In genomic region chr9:78769168-78769567, GRCm38 (mm10) we compare ENCODE assay signal across 8 mouse cellular contexts.
A peak's percentile ranks its signal among the peaks of the same experiment; 100 is the strongest.
DNase-seq lines count a peak whose midpoint lies in the region; TF ChIP-seq lines count a peak whose summit lies in the region.

No protein-coding gene starts in this region.

- intact Hi-C loops in left cerebral cortex, adult 2 months (cut with DNase I) = no loop called here

- no peak overlapping the region for H3K9ac ChIP-seq in MEL (ENCODE audit: control insufficient read depth, low read depth, low read length, poor library complexity, severe bottlenecking)

- peak; percentile 58 for TF ChIP-seq RAD21 in MEL (IDR thresholded peaks at IDR 0.05; ENCODE audit: low read depth, low read length)

- H3K9me3 ChIP-seq in MEL (replicated peaks; ENCODE audit: insufficient read depth, low read length) = no peaks in the 10 kb centered on the region

- H3K36me3 ChIP-seq in MEL (ENCODE audit: control insufficient read depth in 1 of 2, insufficient read depth in 2 of 2, low read length in 2 of 2) = no peaks in the 10 kb centered on the region

- H3K4me3 ChIP-seq in left cerebral cortex, adult 2 months = no peak overlapping the region
- no peak overlapping the region for H3K4me3 ChIP-seq in MEL (ENCODE audit: control insufficient read depth in 1 of 2, insufficient read depth in 1 of 2, low read depth in 2 of 2, low read length in 2 of 2)

- no peaks in the 10 kb centered on the region for H3K79me2 ChIP-seq in MEL (ENCODE audit: control insufficient read depth, insufficient read depth, low read length, poor library complexity)

- TF ChIP-seq EP300 in MEL (IDR thresholded peaks at IDR 0.05; ENCODE audit: low read depth in 1 of 2, low read length in 2 of 2) = no peak

- peak; percentile 14 for DNase-seq in cerebellum, adult 8-10 months
- DNase-seq in cerebellum, adult 9-11 months = no peak
- no peak for DNase-seq in left cerebral cortex, adult 2 months (ENCODE audit: extremely low spot score in 1 of 2, low spot score in 2 of 2)
- DNase-seq in left cerebral cortex, adult 8-10 months (ENCODE audit: low spot score in 2 of 2) = no peak
- peak; percentile 40 for DNase-seq in MEL (ENCODE audit: low read depth, low spot score)
- peak; percentile 25 to 64 for DNase-seq in kidney, postnatal 36 days
- DNase-seq in yolk sac, embryonic 10.5 days (ENCODE audit: low spot score) = peak; percentile 9
- no peak for DNase-seq in heart, adult 11 months

- no peaks in the 10 kb centered on the region for H3K4me1 ChIP-seq in MEL (ENCODE audit: control insufficient read depth in 1 of 2, insufficient read depth in 2 of 2, low read length in 2 of 2)

- no peak for TF ChIP-seq POLR2A in MEL (IDR thresholded peaks at IDR 0.05; ENCODE audit: control insufficient read depth in 1 of 2, insufficient read depth in 1 of 2, low read depth in 1 of 2, low read length in 2 of 2, poor library complexity in 1 of 2)

- H3K27ac ChIP-seq in left cerebral cortex, adult 2 months = no peak overlapping the region
- H3K27ac ChIP-seq in MEL (ENCODE audit: control insufficient read depth, low read depth, low read length) = no peak overlapping the region

- peak; percentile 61 for TF ChIP-seq CTCF in left cerebral cortex, adult 2 months (IDR thresholded peaks at IDR 0.05)
- TF ChIP-seq CTCF in MEL (IDR thresholded peaks at IDR 0.05 in 2 of 3, conservative IDR thresholded peaks at IDR 0.05 in 1 of 3; ENCODE audit: control insufficient read depth in 1 of 3, insufficient read depth in 1 of 3, low read depth in 2 of 3, low read length in 3 of 3, poor library complexity in 1 of 3, severe bottlenecking in 1 of 3) = peak; percentile 13 to 54 (median 21); a peak in 3 of 6 replicates

- H3K27me3 ChIP-seq in MEL (ENCODE audit: control insufficient read depth in 1 of 2, insufficient read depth in 2 of 2, low read length in 2 of 2) = no peaks in the 10 kb centered on the region; a peak in 1 of 4 replicates

TF ChIP-seq in MEL, 35 proteins besides CTCF, POLR2A, EP300 and RAD21:
- peak; percentile 69 for TF ChIP-seq SMC3 (IDR thresholded peaks at IDR 0.05; ENCODE audit: low read depth, low read length)
- no peak for TF ChIP-seq ETS1 (IDR thresholded peaks at IDR 0.05; ENCODE audit: low read depth, low read length)
- TF ChIP-seq MEF2A (IDR thresholded peaks at IDR 0.05; ENCODE audit: extremely low read depth, insufficient replicate concordance, low read depth, low read length, poor library complexity, severe bottlenecking) = no peak
- TF ChIP-seq ZC3H11A (IDR thresholded peaks at IDR 0.05; ENCODE audit: low read depth, low read length) = peak; percentile 25; the same call in 1 of the 2 replicates
- peak; percentile 97 for TF ChIP-seq ZNF384 (IDR thresholded peaks at IDR 0.05; ENCODE audit: low read depth, low read length)
- no peak for TF ChIP-seq MYC (IDR thresholded peaks at IDR 0.05; ENCODE audit: low read depth, low read length)
- no peak for TF ChIP-seq ZMIZ1 (IDR thresholded peaks at IDR 0.05; ENCODE audit: low read depth, low read length)
- TF ChIP-seq MAFK (IDR thresholded peaks at IDR 0.05; ENCODE audit: borderline replicate concordance, low read depth, low read length) = no peak
- TF ChIP-seq ELF1 (IDR thresholded peaks at IDR 0.05; ENCODE audit: low read depth, low read length) = no peak
- no peak for TF ChIP-seq POLR2AphosphoS2 (IDR thresholded peaks at IDR 0.05; ENCODE audit: low read length)
- TF ChIP-seq MAX (IDR thresholded peaks at IDR 0.05; ENCODE audit: low read length) = no peak
- TF ChIP-seq MXI1 (IDR thresholded peaks at IDR 0.05; ENCODE audit: low read depth, low read length) = no peak

Comparison
In these comparisons a context has a peak if more than half of its experiments do, and no peak if none do; other contexts are left out.
1. DNase-seq: peak in cerebellum, adult 8-10 months (single experiment), MEL (single experiment), kidney, postnatal 36 days (2 of 2) and yolk sac, embryonic 10.5 days (single experiment); none in cerebellum, adult 9-11 months (single experiment), left cerebral cortex, adult 2 months (0 of 2), left cerebral cortex, adult 8-10 months (0 of 2) and heart, adult 11 months (single experiment).